Mouse (Mus musculus): ENCODE results near the gene Wdr45b.

DNA sequence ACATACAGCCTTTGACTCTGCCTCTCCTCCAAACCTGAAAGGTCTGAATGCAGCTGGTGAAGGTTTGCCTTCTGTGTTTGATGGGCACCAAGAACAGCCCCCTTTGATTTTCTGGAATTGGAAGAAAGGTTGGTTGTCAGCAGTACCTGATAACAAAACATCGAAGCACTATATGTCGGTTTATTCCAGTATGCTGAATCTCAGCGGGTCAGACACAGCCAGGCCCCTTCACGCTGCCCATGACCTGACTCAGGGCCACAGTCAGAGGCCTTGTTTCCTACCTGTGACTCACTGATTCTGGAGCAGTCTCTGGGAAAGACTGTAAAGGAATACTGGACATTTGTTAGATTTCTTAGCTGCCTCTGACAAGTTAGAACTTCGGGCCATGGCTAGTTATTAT is 59.5 kb downstream of the Wdr45b start:
- TF ChIP-seq CTCF (IDR thresholded peaks at IDR 0.05; ENCODE audit: borderline replicate concordance, control insufficient read depth, extremely low read depth, insufficient read depth, low read length, poor library complexity) = no peak
- no peak for TF ChIP-seq POLR2A (IDR thresholded peaks at IDR 0.05; ENCODE audit: control insufficient read depth, extremely low read depth, insufficient read depth, low read length, poor library complexity)

All from thymus, adult 2 months (tissue).